Mouse (Mus musculus) forebrain, postnatal 0 days (tissue): ENCODE results near the gene Foxc1. TPM values are rescaled to one million over a fixed set of nuclear protein-coding genes. Genes with fewer than 3 reads are reported as not detected.
A peak's percentile ranks its signal among the peaks of the same experiment; 100 is the strongest.

Experiments
- ATAC-seq: fragments of 200-750 bp; cut with Nextera tagmentation; 2 replicates; pipeline ENCODE4 v1.8.0; 2017; ENCODE audit warnings: mild to moderate bottlenecking, moderate library complexity
- DNase-seq: peaks from one replicate; pipeline ENCODE4 v3.0.0-alpha.2; 2015
- H3K27ac ChIP-seq: fragments of 300-500 bp; sonication (generic); 2 replicates; pipeline ENCODE4 v1.5.1; 2014; ENCODE audit warnings: low read depth, mild to moderate bottlenecking, antibody characterized with exemption, low read length, moderate library complexity, mixed read lengths
- H3K27me3 ChIP-seq: fragments of 300-500 bp; sonication (generic); 2 replicates; pipeline ENCODE4 v1.6.1; 2014; ENCODE audit warnings: mild to moderate bottlenecking, low read length, mixed read lengths; ENCODE audit not compliant: insufficient read depth
- H3K36me3 ChIP-seq: fragments of 300-500 bp; sonication (generic); 2 replicates; pipeline ENCODE4 v1.6.1; 2014; ENCODE audit warnings: mild to moderate bottlenecking, moderate library complexity; ENCODE audit not compliant: insufficient read depth
- H3K4me1 ChIP-seq: fragments of 300-500 bp; sonication (generic); 2 replicates; pipeline ENCODE4 v1.6.1; 2014; ENCODE audit warnings: antibody characterized with exemption; ENCODE audit not compliant: insufficient read depth
- H3K4me2 ChIP-seq: fragments of 300-500 bp; sonication (generic); 2 replicates; pipeline ENCODE4 v1.6.1; 2014; ENCODE audit warnings: low read depth, mild to moderate bottlenecking, moderate library complexity
- H3K4me3 ChIP-seq: fragments of 300-500 bp; sonication (generic); 2 replicates; pipeline ENCODE4 v1.5.1; 2014; ENCODE audit warnings: low read depth, low read length, mixed read lengths
- H3K9ac ChIP-seq: fragments of 300-500 bp; sonication (generic); 2 replicates; pipeline ENCODE4 v1.6.1; 2014; ENCODE audit warnings: mild to moderate bottlenecking
- H3K9me3 ChIP-seq: fragments of 300-500 bp; sonication (generic); 2 replicates; pipeline ENCODE4 v1.6.1; 2016; ENCODE audit warnings: low read length
- CTCF ChIP-seq: sonication (generic); IDR thresholded peaks from 2 replicates; pipeline ENCODE4 v1.5.1; 2016; ENCODE audit warnings: antibody characterized with exemption, control low read depth, low read depth
- WGBS: fragments of 180-500 bp; shearing (Covaris S2); extraction: QIAGEN DNeasy Blood & Tissue Kit; methylation state at CpG from one replicate; pipeline ENCODE4 v1.1.7; 2014; 5-methylcytosine and 5-hydroxymethylcytosine counted together
- polyA plus RNA-seq: library from polyadenylated mRNA; unstranded; fragments of >200 nt; fragmentation: Nextera tagmentation; extraction: Ambion mirVana; gene quantifications from 2 replicates; pipeline ENCODE4 v1.2.1, GENCODE M21; 2015
- total RNA-seq: library from RNA; depleted of rRNA; stranded (reverse); fragments of >200 nt; gene quantifications from 2 replicates; pipeline ENCODE4 v1.2.3, GENCODE M21; 2014; rRNA removed

Foxc1 gene
- total RNA-seq (9.4 and 15.6 TPM in 2 replicates), polyA plus RNA-seq (1.9 and 2.3 TPM in 2 replicates)

DNA sequence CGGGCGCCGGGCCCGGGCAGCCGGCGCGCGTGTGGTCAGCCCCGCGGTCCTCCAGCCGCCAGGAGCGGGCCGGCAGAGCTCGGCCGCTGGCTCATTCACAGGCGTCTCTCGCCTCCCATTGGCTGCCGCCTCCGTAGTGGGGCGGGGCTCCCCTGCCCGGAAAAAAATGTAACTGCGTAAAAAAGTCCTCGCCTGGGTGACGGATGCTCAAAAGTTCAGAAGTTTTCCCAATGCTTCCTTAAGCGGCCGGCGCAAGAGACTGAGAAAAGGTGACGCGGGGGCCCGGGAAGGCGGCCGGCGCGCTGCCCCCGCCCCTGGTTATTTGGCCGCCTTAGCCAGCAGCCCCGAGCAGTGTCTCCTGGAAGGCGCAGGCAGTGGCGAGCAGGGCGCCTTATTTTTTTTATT is at the start of gene Foxc1:
Foxc1 (plus strand) TSS at position 206 of the 405 bp plus-strand sequence.
- H3K27me3 ChIP-seq, result peaks cover 72% of the 10 kb centered on the region
- DNase-seq, result peak; percentile 52
- peak; percentile 57 for ATAC-seq
- no peaks in the 10 kb centered on the region for H3K9me3 ChIP-seq
- TF ChIP-seq CTCF, result no peak
- under 1% methylated on average over 37 of the region's 40 CpGs for WGBS
- H3K4me2 ChIP-seq, result peak within 1 kb of the TSS; percentile 63
- H3K36me3 ChIP-seq, result no peaks in the 10 kb centered on the region
- H3K9ac ChIP-seq, result peak within 1 kb of the TSS; percentile 31
- H3K4me3 ChIP-seq, result peak within 1 kb of the TSS; percentile 34
- peaks cover 5% of the 10 kb centered on the region; the same call in 1 of the 2 replicates for H3K4me1 ChIP-seq
- peak within 1 kb of the TSS; percentile 59 for H3K27ac ChIP-seq

DNA sequence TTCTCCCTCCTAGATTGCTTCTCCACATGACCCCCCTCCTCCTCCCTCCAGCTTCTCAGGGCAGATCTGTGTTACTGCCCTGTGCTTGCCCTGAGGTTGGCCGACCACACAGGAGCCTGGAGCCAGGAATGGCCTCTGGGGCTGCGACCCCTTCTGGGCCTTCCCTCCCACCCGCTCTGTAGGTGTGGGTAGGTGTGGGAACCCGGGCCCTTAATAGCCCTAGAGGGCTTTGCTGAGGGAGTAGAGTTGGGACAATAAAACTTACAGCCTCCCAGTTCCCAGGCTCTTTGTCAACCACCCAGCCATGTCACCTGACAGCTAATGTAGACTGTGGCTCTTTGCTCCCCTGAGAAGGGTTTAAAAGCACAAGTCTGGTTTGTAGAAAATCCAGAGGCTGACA is 46.0 kb upstream of the Foxc1 start:
- Histone ChIP-seq H3K4me2 (no peak overlapping the region), H3K27me3 (no peaks in the 10 kb centered on the region), H3K4me1 (no peaks in the 10 kb centered on the region), H3K36me3 (no peaks in the 10 kb centered on the region), H3K9ac (no peak overlapping the region), H3K9me3 (no peaks in the 10 kb centered on the region), H3K27ac (no peak overlapping the region), H3K4me3 (no peak overlapping the region)
- ATAC-seq, result no peak
- no peak for TF ChIP-seq CTCF
- 68% methylated on average over 4 of the region's 4 CpGs for WGBS
- DNase-seq, result no peak

DNA sequence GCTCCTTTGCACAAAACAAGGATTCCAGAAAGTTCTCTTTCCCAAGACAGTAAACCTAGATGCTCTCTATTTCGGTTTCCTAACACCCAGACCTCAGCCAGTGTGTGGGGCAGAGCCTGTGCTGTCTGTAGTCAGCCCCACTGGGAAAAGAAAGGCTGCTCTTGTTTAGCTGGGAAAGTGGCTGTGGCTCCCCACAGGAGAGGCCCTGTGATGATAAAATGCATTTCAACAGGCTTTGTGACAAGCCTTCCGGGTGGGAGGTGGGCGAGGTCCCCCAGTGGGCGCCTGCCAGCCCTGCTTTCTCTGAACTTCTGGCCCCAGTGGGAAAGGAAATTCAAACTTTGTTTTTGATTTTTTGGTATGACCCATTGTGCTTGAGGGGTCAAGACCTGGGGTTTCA is 45.4 kb upstream of the Foxc1 start:
- H3K9ac ChIP-seq, result no peak overlapping the region
- no peak for DNase-seq
- H3K36me3 ChIP-seq, result no peaks in the 10 kb centered on the region
- no peak overlapping the region for H3K4me2 ChIP-seq
- no peak for TF ChIP-seq CTCF
- no peaks in the 10 kb centered on the region for H3K27me3 ChIP-seq
- no peaks in the 10 kb centered on the region for H3K4me1 ChIP-seq
- no peaks in the 10 kb centered on the region for H3K9me3 ChIP-seq
- H3K4me3 ChIP-seq, result no peak overlapping the region
- no peak overlapping the region for H3K27ac ChIP-seq
- no peak for ATAC-seq
- 73% methylated on average over 4 of the region's 4 CpGs for WGBS

DNA sequence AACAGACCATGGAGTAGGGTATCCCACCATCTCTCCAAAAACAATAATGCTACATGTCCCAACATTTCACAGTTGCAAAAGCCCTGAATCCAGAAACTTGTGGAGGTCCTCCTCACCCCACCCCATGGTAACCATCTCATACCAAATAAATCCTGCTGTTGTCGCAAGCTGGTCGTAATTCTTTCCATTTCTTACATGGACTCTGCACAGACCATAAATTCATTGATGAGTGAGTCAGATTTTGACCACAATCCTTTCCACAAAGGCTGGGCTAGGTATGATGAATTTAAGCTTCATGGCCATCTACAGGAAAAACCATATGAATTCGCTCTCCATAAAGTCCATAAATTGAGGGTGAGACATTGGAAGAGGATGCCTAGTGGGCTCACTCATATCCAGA is 42.0 kb upstream of the Foxc1 start:
- ATAC-seq (no peak), DNase-seq (no peak)
- no peak for TF ChIP-seq CTCF
- no peaks in the 10 kb centered on the region for H3K4me1 ChIP-seq
- no peak overlapping the region for H3K4me3 ChIP-seq
- H3K36me3 ChIP-seq, result no peaks in the 10 kb centered on the region
- no peaks in the 10 kb centered on the region for H3K9me3 ChIP-seq
- no peak overlapping the region for H3K4me2 ChIP-seq
- H3K27ac ChIP-seq, result no peak overlapping the region
- no peak overlapping the region for H3K9ac ChIP-seq
- no peaks in the 10 kb centered on the region for H3K27me3 ChIP-seq
- WGBS, result 90% methylated on average over 3 of the region's 3 CpGs

DNA sequence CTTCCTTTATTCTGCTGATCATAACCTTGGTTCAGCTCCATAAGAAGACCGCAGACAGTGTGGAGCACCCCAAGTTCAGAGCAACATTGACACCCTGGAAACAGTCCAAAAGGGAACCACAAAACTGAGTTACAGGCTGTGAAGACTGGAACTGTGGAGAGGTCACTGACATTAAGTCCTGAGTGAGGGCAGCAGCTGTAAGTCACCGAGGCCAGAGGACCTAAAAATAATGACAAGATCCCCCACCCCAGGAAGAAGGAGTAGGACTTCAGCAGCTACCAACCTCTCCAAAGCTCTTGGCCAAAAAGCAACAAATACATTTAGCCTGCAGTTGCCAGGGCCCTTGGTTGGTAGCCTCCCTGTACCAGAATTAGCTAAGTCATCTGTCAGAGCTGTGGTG is 40.9 kb upstream of the Foxc1 start:
- Histone ChIP-seq H3K4me2 (no peak overlapping the region), H3K36me3 (no peaks in the 10 kb centered on the region), H3K27ac (no peak overlapping the region), H3K9me3 (no peaks in the 10 kb centered on the region), H3K4me3 (no peak overlapping the region), H3K9ac (no peak overlapping the region), H3K27me3 (no peaks in the 10 kb centered on the region), H3K4me1 (no peaks in the 10 kb centered on the region)
- DNase-seq, result no peak
- ATAC-seq, result no peak
- 88% methylated on average over 2 of the region's 2 CpGs for WGBS
- no peak for TF ChIP-seq CTCF

DNA sequence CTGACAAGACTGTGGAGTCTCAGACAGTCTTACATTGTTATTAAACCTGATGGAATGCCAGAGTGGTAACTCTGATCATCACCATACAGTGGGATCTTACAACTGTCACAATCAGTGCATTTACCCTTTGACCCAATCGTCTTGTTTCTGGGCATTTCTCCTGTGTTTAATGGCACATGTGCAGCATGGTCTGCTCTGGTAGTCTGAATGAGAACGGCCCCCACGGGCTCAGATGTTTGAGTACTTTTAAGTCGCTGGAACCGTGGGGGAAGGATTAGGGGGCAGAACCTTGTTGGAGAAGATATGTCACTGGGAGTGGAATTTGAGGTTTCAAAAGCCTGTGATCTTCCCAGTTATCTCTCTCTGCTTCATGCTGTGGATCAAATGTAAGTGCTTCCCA is 33.6 kb upstream of the Foxc1 start:
- Histone ChIP-seq H3K27me3 (no peaks in the 10 kb centered on the region), H3K9me3 (no peaks in the 10 kb centered on the region), H3K27ac (no peak overlapping the region), H3K4me2 (no peak overlapping the region), H3K4me1 (no peaks in the 10 kb centered on the region), H3K9ac (no peak overlapping the region), H3K36me3 (no peaks in the 10 kb centered on the region), H3K4me3 (no peak overlapping the region)
- DNase-seq (no peak), ATAC-seq (no peak)
- no peak for TF ChIP-seq CTCF
- 77% methylated on average over 5 of the region's 5 CpGs for WGBS

DNA sequence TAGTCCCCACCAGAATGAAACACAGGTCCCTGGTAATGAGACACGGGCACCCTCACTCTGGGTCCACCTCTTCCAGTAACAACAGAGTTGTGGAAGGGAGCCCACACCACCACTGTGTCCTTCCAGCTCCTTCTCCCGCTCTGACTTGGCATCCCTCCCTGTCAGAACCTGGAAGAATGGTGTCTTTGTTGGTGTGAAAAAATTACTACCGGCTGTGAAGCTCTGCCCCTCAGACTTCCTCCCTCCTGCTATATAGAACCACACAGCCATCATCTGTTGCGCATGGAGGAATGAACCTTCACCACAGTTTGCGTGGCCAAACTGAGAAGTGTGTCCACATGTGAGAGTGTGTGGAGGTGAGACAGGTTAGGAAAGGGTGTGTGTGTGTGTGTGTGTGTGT is 30.7 kb upstream of the Foxc1 start:
- TF ChIP-seq CTCF, result no peak
- no peaks in the 10 kb centered on the region for H3K36me3 ChIP-seq
- no peak overlapping the region for H3K27ac ChIP-seq
- no peaks in the 10 kb centered on the region for H3K4me1 ChIP-seq
- H3K9ac ChIP-seq, result no peak overlapping the region
- DNase-seq, result no peak
- H3K4me2 ChIP-seq, result no peak overlapping the region
- no peaks in the 10 kb centered on the region for H3K9me3 ChIP-seq
- H3K4me3 ChIP-seq, result no peak overlapping the region
- ATAC-seq, result no peak
- 57% methylated on average over 5 of the region's 5 CpGs for WGBS
- H3K27me3 ChIP-seq, result no peaks in the 10 kb centered on the region
